Mouse (Mus musculus): ENCODE results near the gene Hist1h2ao. TPM values are rescaled to one million over a fixed set of nuclear protein-coding genes. Genes with fewer than 3 reads are reported as not detected.

Gene Hist1h2ao
- polyA plus RNA-seq (2012; rRNA removed): 0.12 and 0.19 TPM in 2 replicates

DNA sequence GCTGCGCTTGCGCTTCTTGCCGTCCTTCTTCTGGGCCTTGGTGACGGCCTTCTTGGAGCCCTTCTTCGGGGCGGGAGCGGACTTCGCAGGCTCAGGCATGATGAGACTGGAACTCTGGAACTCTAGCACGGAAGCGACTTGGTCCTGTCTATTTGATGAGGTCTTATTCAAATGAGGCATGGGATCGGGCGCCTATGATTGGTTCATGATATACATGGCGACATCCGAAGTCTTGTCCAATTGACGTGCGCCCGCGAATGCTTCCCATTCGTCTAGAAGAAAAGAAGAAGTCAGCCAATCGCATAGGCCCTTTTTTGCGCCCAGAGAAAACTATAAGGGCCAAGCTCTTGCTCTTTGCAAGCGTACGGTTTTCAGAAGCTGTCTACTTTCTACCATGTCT is at the start of gene Hist1h2ao, which contains the start of gene Hist1h2bq:
TSS of gene Hist1h2ao (plus strand) at position 393 of the 400 bp plus-strand sequence.
TSS of gene Hist1h2bq (minus strand) at position 125 of the 400 bp plus-strand sequence.

GRCm38 (mm10) chr13:21779767-21780731 is 30.2 kb upstream of the Hist1h2ao start, which contains the start of gene Hist1h1b:
Gene Hist1h1b (minus strand): TSS chr13:21780625.

GRCm38 (mm10) chr13:21783255-21783617 is 27.0 kb upstream of the Hist1h2ao start, which contains the start of gene Hist1h3i:
Gene Hist1h3i (minus strand): TSS chr13:21783370.

DNA sequence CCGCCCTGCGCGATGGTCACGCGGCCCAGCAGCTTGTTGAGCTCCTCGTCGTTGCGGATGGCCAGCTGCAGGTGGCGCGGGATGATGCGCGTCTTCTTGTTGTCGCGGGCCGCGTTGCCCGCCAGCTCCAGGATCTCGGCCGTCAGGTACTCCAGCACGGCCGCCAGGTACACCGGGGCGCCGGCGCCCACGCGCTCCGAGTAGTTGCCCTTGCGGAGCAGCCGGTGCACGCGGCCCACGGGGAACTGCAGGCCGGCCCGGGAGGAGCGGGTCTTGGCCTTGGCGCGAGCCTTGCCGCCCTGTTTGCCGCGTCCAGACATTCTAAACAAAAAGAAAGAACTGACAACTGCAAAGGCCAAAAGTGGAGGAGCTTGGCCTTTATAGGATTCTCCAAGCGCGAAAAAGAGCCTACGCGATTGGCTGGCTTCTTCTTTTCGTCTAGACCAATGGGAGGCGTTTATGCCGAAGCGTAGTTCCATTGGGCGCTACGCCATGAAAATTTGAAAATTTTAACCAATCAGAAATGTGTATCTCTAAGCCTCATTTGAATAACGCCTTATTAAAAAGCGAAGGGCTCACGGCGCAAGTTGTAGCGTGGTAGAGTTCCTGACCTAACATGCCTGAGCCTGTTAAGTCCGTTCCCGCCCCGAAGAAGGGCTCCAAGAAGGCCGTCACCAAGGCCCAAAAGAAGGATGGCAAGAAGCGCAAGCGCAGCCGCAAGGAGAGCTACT is 23.2 kb upstream of the Hist1h2ao start, which contains the start of the genes Hist1h2an and Hist1h2bp:
TSS of gene Hist1h2an (minus strand) at position 320 of the 731 bp plus-strand sequence.
TSS of gene Hist1h2bp (plus strand) at position 563 of the 731 bp plus-strand sequence.

GRCm38 (mm10) chr13:21811539-21811938 is 1.3 kb downstream of the Hist1h2ao start, which contains the start of gene Hist1h4m:
Gene Hist1h4m (plus strand): TSS chr13:21811746.

DNA sequence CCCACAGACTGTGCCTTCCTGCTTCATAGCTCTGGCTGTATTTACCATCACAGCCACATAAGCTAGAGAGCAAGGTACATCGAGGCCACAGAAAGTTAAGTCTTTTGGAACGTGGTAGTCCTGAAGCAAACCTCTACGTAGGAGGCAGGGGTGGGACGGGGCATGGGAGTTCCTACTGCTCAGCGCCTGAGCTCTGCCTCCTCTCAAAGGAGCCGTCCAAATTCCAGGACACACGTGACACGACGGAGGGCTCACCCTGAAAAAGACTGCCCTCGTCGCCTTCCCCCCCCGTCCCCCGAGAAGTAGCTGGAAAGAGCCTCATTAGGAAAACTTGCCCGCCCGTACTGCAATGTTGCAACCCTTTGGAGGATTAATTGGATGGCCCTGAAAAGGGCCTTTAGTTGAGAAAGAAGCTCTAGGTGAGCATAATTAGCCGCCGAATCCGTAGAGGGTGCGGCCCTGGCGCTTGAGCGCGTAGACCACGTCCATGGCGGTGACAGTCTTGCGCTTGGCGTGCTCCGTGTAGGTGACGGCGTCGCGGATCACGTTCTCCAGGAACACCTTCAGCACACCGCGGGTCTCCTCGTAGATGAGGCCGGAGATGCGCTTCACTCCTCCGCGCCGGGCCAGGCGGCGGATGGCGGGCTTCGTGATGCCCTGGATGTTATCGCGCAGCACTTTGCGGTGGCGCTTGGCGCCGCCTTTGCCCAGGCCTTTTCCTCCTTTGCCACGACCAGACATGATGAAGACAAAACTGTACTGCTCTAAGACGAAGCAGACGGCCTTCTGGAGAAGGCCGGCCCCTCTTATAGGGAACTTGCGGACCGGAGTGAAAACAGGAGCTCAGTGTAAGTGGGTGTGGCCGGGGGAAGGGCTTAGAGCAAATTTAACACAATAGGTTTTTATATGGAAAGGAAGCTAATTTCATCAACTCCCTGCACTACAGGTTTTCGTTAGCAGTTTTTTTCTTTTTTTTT is 21.4 kb downstream of the Hist1h2ao start, which contains the start of gene Hist1h4n:
TSS of gene Hist1h4n (minus strand) at position 779 of the 977 bp plus-strand sequence.

GRCm38 (mm10) chr13:21833461-21833860 is 23.2 kb downstream of the Hist1h2ao start, which contains the start of the genes Hist1h2ap and Hist1h2br:
Gene Hist1h2ap (minus strand): TSS chr13:21833507.
Gene Hist1h2br (plus strand): TSS chr13:21833743.

Other genes starting within 250 kb of the Hist1h2ao start
- gene Olfr1364, start 228.7 kb upstream of the Hist1h2ao start, polyA plus RNA-seq (2012; rRNA removed): not detected in 2 replicates
- not detected in 2 replicates for gene Olfr1362, start 196.4 kb upstream of the Hist1h2ao start, polyA plus RNA-seq (2012; rRNA removed)
- not detected in 2 replicates for gene Olfr11, start 167.9 kb upstream of the Hist1h2ao start, polyA plus RNA-seq (2012; rRNA removed)
- not detected in 2 replicates for gene Olfr1361, start 147.1 kb upstream of the Hist1h2ao start, polyA plus RNA-seq (2012; rRNA removed)
- not detected in 2 replicates for gene Olfr1360, start 133.1 kb upstream of the Hist1h2ao start, polyA plus RNA-seq (2012; rRNA removed)
- not detected in 2 replicates for gene Olfr1359, start 112.4 kb upstream of the Hist1h2ao start, polyA plus RNA-seq (2012; rRNA removed)
- 14.6 and 15.9 TPM in 2 replicates for gene Hist1h2bl, start 94.3 kb upstream of the Hist1h2ao start, polyA plus RNA-seq (2012; rRNA removed)
- gene Hist1h2ai, start 94.0 kb upstream of the Hist1h2ao start, polyA plus RNA-seq (2012; rRNA removed): 6.1 and 8.0 TPM in 2 replicates
- 25.6 and 32.9 TPM in 2 replicates for gene Hist1h3h, start 92.8 kb upstream of the Hist1h2ao start, polyA plus RNA-seq (2012; rRNA removed)
- gene Hist1h2bm, start 88.4 kb upstream of the Hist1h2ao start, polyA plus RNA-seq (2012; rRNA removed): 17.9 and 18.0 TPM in 2 replicates
- 31.8 and 33.2 TPM in 2 replicates for gene Hist1h4j, start 75.4 kb upstream of the Hist1h2ao start, polyA plus RNA-seq (2012; rRNA removed)
- gene Hist1h4k, start 60.0 kb upstream of the Hist1h2ao start, polyA plus RNA-seq (2012; rRNA removed): 30.3 and 35.2 TPM in 2 replicates
- gene Hist1h2ak, start 56.6 kb upstream of the Hist1h2ao start, polyA plus RNA-seq (2012; rRNA removed): 49.3 and 52.1 TPM in 2 replicates
- 15.9 and 19.2 TPM in 2 replicates for gene Hist1h2bn, start 56.3 kb upstream of the Hist1h2ao start, polyA plus RNA-seq (2012; rRNA removed)
- 9.7 and 11.9 TPM in 2 replicates for gene Hist1h1b, start 29.8 kb upstream of the Hist1h2ao start, polyA plus RNA-seq (2012; rRNA removed)
- gene Hist1h3i, start 27.1 kb upstream of the Hist1h2ao start, polyA plus RNA-seq (2012; rRNA removed): 30.9 and 33.6 TPM in 2 replicates
- 10.0 and 11.5 TPM in 2 replicates for gene Hist1h2an, start 23.2 kb upstream of the Hist1h2ao start, polyA plus RNA-seq (2012; rRNA removed)
- gene Hist1h2bp, start 23.0 kb upstream of the Hist1h2ao start, polyA plus RNA-seq (2012; rRNA removed): 2.1 and 3.0 TPM in 2 replicates
- gene Hist1h2bq, start 268 bp upstream of the Hist1h2ao start, polyA plus RNA-seq (2012; rRNA removed): 10.6 and 13.5 TPM in 2 replicates
- gene Hist1h4m, start 1.3 kb downstream of the Hist1h2ao start, polyA plus RNA-seq (2012; rRNA removed): not detected in 2 replicates
- 44.5 and 54.6 TPM in 2 replicates for gene Hist1h4n, start 21.7 kb downstream of the Hist1h2ao start, polyA plus RNA-seq (2012; rRNA removed)
- 78.6 and 88.4 TPM in 2 replicates for gene Hist1h2ap, start 23.0 kb downstream of the Hist1h2ao start, polyA plus RNA-seq (2012; rRNA removed)
- gene Hist1h2br, start 23.3 kb downstream of the Hist1h2ao start, polyA plus RNA-seq (2012; rRNA removed): 5.4 and 8.3 TPM in 2 replicates
- 0.38 and 0.40 TPM in 2 replicates for gene Zfp184, start 134.6 kb downstream of the Hist1h2ao start, polyA plus RNA-seq (2012; rRNA removed)
- gene Pom121l2, start 170.7 kb downstream of the Hist1h2ao start, polyA plus RNA-seq (2012; rRNA removed): not detected in 2 replicates
- gene Prss16, start 199.3 kb downstream of the Hist1h2ao start, polyA plus RNA-seq (2012; rRNA removed): 0.35 and 0.44 TPM in 2 replicates
- 4.6 and 8.3 TPM in 2 replicates for gene Hist1h2ah, start 225.1 kb downstream of the Hist1h2ao start, polyA plus RNA-seq (2012; rRNA removed)
- 16.6 and 17.0 TPM in 2 replicates for gene Hist1h2bk, start 225.4 kb downstream of the Hist1h2ao start, polyA plus RNA-seq (2012; rRNA removed)
- gene Hist1h4i, start 230.9 kb downstream of the Hist1h2ao start, polyA plus RNA-seq (2012; rRNA removed): 88.8 and 92.7 TPM in 2 replicates
- 30.4 and 32.0 TPM in 2 replicates for gene Hist1h2ag, start 232.5 kb downstream of the Hist1h2ao start, polyA plus RNA-seq (2012; rRNA removed)
- gene Hist1h2bj, start 232.7 kb downstream of the Hist1h2ao start, polyA plus RNA-seq (2012; rRNA removed): 23.7 and 28.8 TPM in 2 replicates

Data from liver, embryonic 14 days (tissue).